Mouse (Mus musculus) left cerebral cortex, adult 8-10 months (tissue): ENCODE results near the gene Ap1s1. TPM values are rescaled to one million over a fixed set of nuclear protein-coding genes. Genes with fewer than 3 reads are reported as not detected.

Source experiments
- DNase-seq, 2 experiments: peaks; one replicate each; pipeline ENCODE4 v3.0.0; 2022; ENCODE audit warnings: low spot score in 2 of 2
- total RNA-seq, 4 experiments: library from RNA; stranded (reverse); gene quantifications; 2 replicates each; pipeline ENCODE4 v1.2.4; 2022

Gene Ap1s1
- total RNA-seq, 4 experiments from 2014 or later: 318 to 379 (median 354) TPM

- no peak for DNase-seq
Observed at GRCm38 (mm10) chr5:137065454-137065853, 19.5 kb upstream of the Ap1s1 start.

- no peak for DNase-seq
Observed at GRCm38 (mm10) chr5:137062601-137063000, 16.7 kb upstream of the Ap1s1 start.

- peak in 1 of 2 experiments; percentile 51 for DNase-seq
Observed at GRCm38 (mm10) chr5:137061809-137062481, 16.0 kb upstream of the Ap1s1 start.

GRCm38 (mm10) chr5:137054873-137055272, 8.9 kb upstream of the Ap1s1 start:
- no peak for DNase-seq

GRCm38 (mm10) chr5:137054299-137054698, 8.4 kb upstream of the Ap1s1 start:
- no peak for DNase-seq

- DNase-seq: peak in 1 of 2 experiments; percentile 73
Observed at GRCm38 (mm10) chr5:137051914-137052505, 6.1 kb upstream of the Ap1s1 start.

GRCm38 (mm10) chr5:137051125-137051524, 5.2 kb upstream of the Ap1s1 start:
- DNase-seq: no peak

GRCm38 (mm10) chr5:137046991-137047390, 1.1 kb upstream of the Ap1s1 start:
- DNase-seq: no peak

- no peak for DNase-seq
Observed at GRCm38 (mm10) chr5:137046324-137046718, 386 bp upstream of the Ap1s1 start.

GRCm38 (mm10) chr5:137043997-137044396, 1.9 kb downstream of the Ap1s1 start:
- DNase-seq: no peak

- DNase-seq: no peak
Observed at GRCm38 (mm10) chr5:137041442-137041841, 4.5 kb downstream of the Ap1s1 start.

GRCm38 (mm10) chr5:137039453-137039852, 6.5 kb downstream of the Ap1s1 start:
- DNase-seq: no peak

GRCm38 (mm10) chr5:137036211-137036610, 9.7 kb downstream of the Ap1s1 start:
- peak in 1 of 2 experiments; percentile 59 for DNase-seq

- DNase-seq: peak; percentile 66 to 84
Observed at GRCm38 (mm10) chr5:137032641-137033074, 13.3 kb downstream of the Ap1s1 start.

GRCm38 (mm10) chr5:137032033-137032421, 13.9 kb downstream of the Ap1s1 start:
- peak; percentile 50 to 61 for DNase-seq

GRCm38 (mm10) chr5:137031076-137032032, 14.6 kb downstream of the Ap1s1 start:
- no peak for DNase-seq

- DNase-seq: peak; percentile 51 to 65
Observed at GRCm38 (mm10) chr5:137030416-137030810, 15.5 kb downstream of the Ap1s1 start.

GRCm38 (mm10) chr5:137029643-137030415, 16.1 kb downstream of the Ap1s1 start:
- peak; percentile 91 to 93 for DNase-seq

GRCm38 (mm10) chr5:137029273-137029585, 16.7 kb downstream of the Ap1s1 start:
- no peak for DNase-seq

- no peak for DNase-seq
Observed at GRCm38 (mm10) chr5:137028561-137029272, 17.2 kb downstream of the Ap1s1 start.

GRCm38 (mm10) chr5:137026092-137026491, 19.8 kb downstream of the Ap1s1 start, which contains the start of gene Vgf:
Gene Vgf (plus strand): TSS chr5:137026392.
- no peak for DNase-seq
